Mouse (Mus musculus): ENCODE results near the gene Setmar.

DNA sequence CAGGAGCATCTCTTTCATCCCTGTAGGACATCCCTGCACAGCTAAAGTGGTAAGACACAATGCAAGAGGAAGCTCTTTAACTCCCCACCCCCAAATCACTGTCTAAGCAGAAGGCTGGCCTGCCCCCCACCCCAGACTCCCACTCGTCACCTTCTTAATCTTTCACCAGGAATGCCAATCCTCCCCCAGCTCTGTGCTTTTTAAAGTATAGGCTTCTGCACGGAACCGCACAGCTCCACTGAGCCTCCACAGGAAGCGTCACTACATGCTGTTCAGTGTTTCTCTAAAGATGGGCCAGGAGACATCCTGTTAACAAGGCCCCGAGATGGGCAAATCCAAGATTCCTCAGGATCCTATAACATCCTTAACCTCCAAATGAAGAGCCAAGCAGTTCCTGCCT, 8.2 kb downstream of the Setmar start:
- TF ChIP-seq CTCF (IDR thresholded peaks at IDR 0.05; ENCODE audit: low read depth, low read length) = no peak
- no peak for TF ChIP-seq POLR2A (IDR thresholded peaks at IDR 0.05; ENCODE audit: borderline replicate concordance, low read depth, low read length)
